Mouse (Mus musculus): ENCODE results near the gene Defb11. TPM values are rescaled to one million over a fixed set of nuclear protein-coding genes. Genes with fewer than 3 reads are reported as not detected.
"Not testable (repeated sequence)": the region's sequence is repeated elsewhere in the genome, so short reads cannot be mapped to it uniquely, and the experiment has no call there.

The Defb11 gene
- polyA plus RNA-seq (2012; rRNA removed): not detected in 2 replicates

DNA sequence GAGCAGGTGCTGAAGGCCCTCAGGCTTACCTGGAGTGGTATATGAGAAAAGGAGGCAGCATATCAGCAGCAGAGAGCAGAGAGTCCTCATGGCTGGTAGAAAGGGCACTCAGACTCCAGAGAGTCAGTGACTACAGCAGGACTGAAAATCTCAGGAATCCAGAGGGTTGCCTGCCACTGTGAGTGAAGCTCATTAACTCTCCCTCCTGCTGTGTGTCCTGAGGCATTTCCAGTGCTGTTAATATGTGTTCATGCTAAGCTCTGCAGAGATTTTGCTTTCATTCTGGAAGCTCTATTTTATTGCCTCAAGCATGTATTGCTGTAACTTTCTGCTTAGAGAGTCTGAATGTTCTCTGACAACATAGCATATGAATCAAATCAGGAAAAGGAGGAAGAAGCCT is at the start of gene Defb11:
TSS of gene Defb11 (minus strand) at position 123 of the 400 bp plus-strand sequence.
- not testable (repeated sequence) for H3K4me1 ChIP-seq (ENCODE audit: control insufficient read depth, insufficient read depth, insufficient read length, low read length); H3K4me3 ChIP-seq (ENCODE audit: low read depth, low read length); H3K36me3 ChIP-seq (ENCODE audit: control insufficient read depth, insufficient read depth, low read length); H3K27ac ChIP-seq (ENCODE audit: insufficient read depth, low read depth, low read length); H3K27me3 ChIP-seq (ENCODE audit: control insufficient read depth, insufficient read depth, low read length)

- H3K27ac ChIP-seq (ENCODE audit: insufficient read depth, low read depth, low read length): no peak overlapping the region
- WGBS: 5% methylated on average over 9 of the region's 9 CpGs
- H3K27me3 ChIP-seq (ENCODE audit: control insufficient read depth, insufficient read depth, low read length): no peaks in the 10 kb centered on the region
- no peaks in the 10 kb centered on the region for H3K36me3 ChIP-seq (ENCODE audit: control insufficient read depth, insufficient read depth, low read length)
- TF ChIP-seq CTCF (IDR thresholded peaks at IDR 0.05; ENCODE audit: extremely low read depth, insufficient read length, insufficient replicate concordance, low read depth, low read length) (no peak), POLR2A (IDR thresholded peaks at IDR 0.05; ENCODE audit: low read depth, low read length) (no peak)
- H3K4me3 ChIP-seq (ENCODE audit: low read depth, low read length): no peak overlapping the region
- H3K4me1 ChIP-seq (ENCODE audit: control insufficient read depth, insufficient read depth, insufficient read length, low read length): no peaks in the 10 kb centered on the region
Observed at GRCm38 (mm10) chr8:21955321-21955720, 49.1 kb upstream of the Defb11 start.

DNA sequence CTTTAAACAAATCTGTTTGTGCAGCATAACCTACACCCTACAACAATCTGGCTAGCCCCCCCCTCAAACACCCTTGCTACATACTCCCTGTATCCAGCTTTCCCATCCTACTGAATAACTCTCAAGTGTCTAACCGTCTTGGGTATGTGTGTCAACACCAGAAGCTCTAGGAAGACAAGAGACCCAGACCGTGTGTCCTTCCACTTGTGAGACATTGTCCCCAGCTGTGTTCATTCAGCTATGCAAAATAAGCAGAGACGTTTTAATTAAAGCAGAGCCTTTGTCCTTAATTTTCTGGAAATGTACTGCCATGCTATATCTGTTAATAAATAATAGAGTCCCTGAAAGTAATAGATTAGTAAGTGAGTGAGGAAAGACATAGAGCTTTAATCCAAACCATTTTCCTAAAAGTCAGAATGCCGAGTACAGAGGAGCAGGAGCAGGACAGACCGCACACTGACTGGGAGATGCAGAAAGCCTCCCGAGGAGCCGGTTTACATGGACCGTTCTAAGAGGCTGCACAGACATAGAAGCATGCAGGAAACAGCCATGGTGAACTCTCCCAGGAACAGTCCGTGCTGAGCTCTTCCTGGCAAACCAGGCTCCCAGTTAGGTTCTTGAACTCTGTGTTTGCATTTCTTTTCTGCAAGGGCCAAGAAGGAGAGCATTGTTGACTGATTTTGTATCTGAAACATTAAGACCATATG is 41.3 kb upstream of the Defb11 start:
- WGBS: 58% methylated on average over 9 of the region's 9 CpGs
- no peaks in the 10 kb centered on the region for H3K4me1 ChIP-seq (ENCODE audit: control insufficient read depth, insufficient read depth, insufficient read length, low read length)
- H3K27ac ChIP-seq (ENCODE audit: insufficient read depth, low read depth, low read length): no peak overlapping the region
- TF ChIP-seq POLR2A (IDR thresholded peaks at IDR 0.05; ENCODE audit: low read depth, low read length) (no peak), CTCF (IDR thresholded peaks at IDR 0.05; ENCODE audit: extremely low read depth, insufficient read length, insufficient replicate concordance, low read depth, low read length) (no peak)
- no peaks in the 10 kb centered on the region for H3K27me3 ChIP-seq (ENCODE audit: control insufficient read depth, insufficient read depth, low read length)
- no peaks in the 10 kb centered on the region for H3K36me3 ChIP-seq (ENCODE audit: control insufficient read depth, insufficient read depth, low read length)
- no peak overlapping the region for H3K4me3 ChIP-seq (ENCODE audit: low read depth, low read length)

GRCm38 (mm10) chr8:21946462-21946861 is 40.2 kb upstream of the Defb11 start, which contains the start of gene Defb13:
Gene Defb13 (plus strand): TSS chr8:21946762.
- WGBS: 84% methylated on average over 6 of the region's 6 CpGs

DNA sequence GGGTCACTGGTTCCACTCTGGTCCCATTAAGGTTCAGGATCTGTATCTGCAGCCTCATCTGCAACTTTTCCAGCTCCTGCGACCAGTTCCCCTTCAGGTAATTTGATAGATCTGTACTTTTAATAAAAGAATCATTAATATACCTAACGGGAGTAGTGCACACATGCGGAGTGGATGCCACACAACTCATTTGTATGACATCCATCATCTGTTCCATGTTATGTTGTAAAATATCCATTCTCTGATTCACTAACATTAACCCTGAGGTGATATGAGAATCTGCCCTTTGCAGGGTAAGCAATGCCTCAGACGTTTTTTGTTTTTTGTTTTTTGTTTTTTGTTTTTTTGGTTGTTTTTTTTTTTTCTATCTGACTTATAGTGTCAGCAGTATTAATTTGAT is 31.8 kb upstream of the Defb11 start, which contains the start of gene Defb35:
TSS of gene Defb35 (plus strand) at position 301 of the 400 bp plus-strand sequence.
- not testable (repeated sequence) for H3K36me3 ChIP-seq (ENCODE audit: control insufficient read depth, insufficient read depth, low read length); H3K4me3 ChIP-seq (ENCODE audit: low read depth, low read length)
- 79% methylated on average over 4 of the region's 4 CpGs for WGBS

More at GRCm38 (mm10) chr8:21946462-21946861, 40.2 kb upstream of the Defb11 start, which contains the start of gene Defb13:
- Histone ChIP-seq H3K4me3 (ENCODE audit: low read depth, low read length) (no peak within 1 kb of the TSS), H3K4me1 (ENCODE audit: control insufficient read depth, insufficient read depth, insufficient read length, low read length) (no peaks in the 10 kb centered on the region), H3K36me3 (ENCODE audit: control insufficient read depth, insufficient read depth, low read length) (no peaks in the 10 kb centered on the region), H3K27me3 (ENCODE audit: control insufficient read depth, insufficient read depth, low read length) (no peaks in the 10 kb centered on the region), H3K27ac (ENCODE audit: insufficient read depth, low read depth, low read length) (no peak within 1 kb of the TSS)
- TF ChIP-seq POLR2A (IDR thresholded peaks at IDR 0.05; ENCODE audit: low read depth, low read length) (no peak), CTCF (IDR thresholded peaks at IDR 0.05; ENCODE audit: extremely low read depth, insufficient read length, insufficient replicate concordance, low read depth, low read length) (no peak)

DNA sequence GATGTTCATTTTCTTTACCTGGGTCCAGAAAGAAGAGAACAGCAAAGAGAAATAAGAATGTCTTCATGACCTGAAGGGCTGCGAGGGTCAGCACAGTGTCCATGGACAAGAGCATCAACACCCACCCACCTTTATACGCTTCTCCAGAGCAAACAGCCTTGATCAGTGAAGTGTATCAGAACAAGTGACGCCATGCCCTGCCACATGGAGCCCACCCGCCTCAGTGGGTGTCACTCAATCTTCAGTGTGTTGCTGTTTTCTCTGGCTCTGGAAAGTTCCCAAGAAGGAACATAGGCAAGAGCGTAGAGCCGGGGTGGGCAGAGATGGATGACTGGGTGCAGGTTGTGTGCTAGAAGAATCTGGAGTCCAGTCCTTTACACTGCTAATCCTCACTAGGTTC is 26.4 kb upstream of the Defb11 start, which contains the start of gene Defb15:
TSS of gene Defb15 (minus strand) at position 101 of the 400 bp plus-strand sequence.
- WGBS: 87% methylated on average over 6 of the region's 6 CpGs
- TF ChIP-seq POLR2A (IDR thresholded peaks at IDR 0.05; ENCODE audit: low read depth, low read length) (no peak), CTCF (IDR thresholded peaks at IDR 0.05; ENCODE audit: extremely low read depth, insufficient read length, insufficient replicate concordance, low read depth, low read length) (no peak)
- no peaks in the 10 kb centered on the region for H3K36me3 ChIP-seq (ENCODE audit: control insufficient read depth, insufficient read depth, low read length)
- no peaks in the 10 kb centered on the region for H3K4me1 ChIP-seq (ENCODE audit: control insufficient read depth, insufficient read depth, insufficient read length, low read length)
- no peaks in the 10 kb centered on the region for H3K27me3 ChIP-seq (ENCODE audit: control insufficient read depth, insufficient read depth, low read length)
- H3K4me3 ChIP-seq (ENCODE audit: low read depth, low read length): no peak within 1 kb of the TSS
- no peak within 1 kb of the TSS for H3K27ac ChIP-seq (ENCODE audit: insufficient read depth, low read depth, low read length)

More for the DNA sequence above, 31.8 kb upstream of the Defb11 start, which contains the start of gene Defb35:
- H3K4me1 ChIP-seq (ENCODE audit: control insufficient read depth, insufficient read depth, insufficient read length, low read length); H3K27me3 ChIP-seq (ENCODE audit: control insufficient read depth, insufficient read depth, low read length); H3K27ac ChIP-seq (ENCODE audit: insufficient read depth, low read depth, low read length): not testable (repeated sequence)

DNA sequence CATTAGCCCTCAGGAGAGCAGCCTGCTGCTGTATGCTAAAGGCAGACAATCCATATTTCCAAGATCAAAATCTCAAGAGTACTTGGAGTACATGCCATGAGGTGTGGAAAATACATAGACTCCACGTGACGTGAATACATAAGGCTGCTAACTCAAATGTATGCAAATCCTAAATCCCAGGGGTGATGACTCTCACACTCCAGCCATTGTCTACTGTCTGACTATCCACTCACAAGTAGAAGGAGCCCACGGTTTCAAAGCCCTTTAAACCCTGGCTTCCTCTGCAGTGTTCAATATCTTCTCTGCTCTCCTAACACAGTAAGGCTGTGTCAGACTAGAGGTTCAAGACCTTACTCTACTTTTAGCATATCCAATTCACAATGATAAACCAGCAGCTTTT is 24.5 kb upstream of the Defb11 start:
- not testable (repeated sequence) for H3K27me3 ChIP-seq (ENCODE audit: control insufficient read depth, insufficient read depth, low read length); H3K4me3 ChIP-seq (ENCODE audit: low read depth, low read length); H3K27ac ChIP-seq (ENCODE audit: insufficient read depth, low read depth, low read length); H3K4me1 ChIP-seq (ENCODE audit: control insufficient read depth, insufficient read depth, insufficient read length, low read length); H3K36me3 ChIP-seq (ENCODE audit: control insufficient read depth, insufficient read depth, low read length)
- WGBS: 83% methylated on average over 3 of the region's 3 CpGs

DNA sequence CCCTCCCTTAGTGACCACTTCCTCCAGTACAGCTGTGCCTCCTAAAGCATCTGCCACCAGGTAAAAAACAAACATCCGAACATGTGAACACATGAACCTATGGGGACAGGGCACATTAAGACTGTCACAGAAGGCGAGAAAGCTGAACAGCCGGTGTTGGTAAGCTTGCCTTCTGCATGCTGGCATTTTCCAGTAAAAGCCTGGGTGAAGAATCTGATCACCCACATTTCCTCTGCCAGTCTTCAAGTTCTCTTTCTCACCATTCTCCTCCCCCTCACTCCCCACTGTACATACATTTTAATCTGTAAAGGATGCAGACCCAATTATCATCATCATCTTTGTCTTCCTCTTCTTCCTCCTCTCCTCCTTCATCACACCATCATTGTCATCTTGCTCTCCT is 9.4 kb upstream of the Defb11 start:
- H3K4me1 ChIP-seq (ENCODE audit: control insufficient read depth, insufficient read depth, insufficient read length, low read length): no peaks in the 10 kb centered on the region
- H3K36me3 ChIP-seq (ENCODE audit: control insufficient read depth, insufficient read depth, low read length): no peaks in the 10 kb centered on the region
- H3K27ac ChIP-seq (ENCODE audit: insufficient read depth, low read depth, low read length): no peak overlapping the region
- no peak for TF ChIP-seq CTCF (IDR thresholded peaks at IDR 0.05; ENCODE audit: extremely low read depth, insufficient read length, insufficient replicate concordance, low read depth, low read length)
- no peak for TF ChIP-seq POLR2A (IDR thresholded peaks at IDR 0.05; ENCODE audit: low read depth, low read length)
- WGBS: 84% methylated on average over 3 of the region's 3 CpGs
- H3K4me3 ChIP-seq (ENCODE audit: low read depth, low read length): no peak overlapping the region
- no peaks in the 10 kb centered on the region for H3K27me3 ChIP-seq (ENCODE audit: control insufficient read depth, insufficient read depth, low read length)

Data from small intestine, adult 2 months (tissue).